Mouse (Mus musculus) kidney, adult 2 months (tissue): ENCODE results near the gene Fbxo45.
A peak's percentile ranks its signal among the peaks of the same experiment; 100 is the strongest.
"Not testable (repeated sequence)": the region's sequence is repeated elsewhere in the genome, so short reads cannot be mapped to it uniquely, and the experiment has no call there.

Source experiments
- CTCF ChIP-seq: fragments of 200-500 bp; conservative IDR thresholded peaks from 2 replicates; pipeline ENCODE4 v1.5.1; 2011; ENCODE audit warnings: low read depth, mild to moderate bottlenecking, control low read depth, low read length, moderate library complexity, mixed read lengths; ENCODE audit not compliant: insufficient read depth, insufficient read length
- POLR2A ChIP-seq: fragments of 200-500 bp; IDR thresholded peaks from one replicate; pipeline ENCODE4 v1.6.1; 2011; ENCODE audit warnings: low read depth, low read length, control low read depth

- peak; percentile 36; the same call in 1 of the 2 replicates for TF ChIP-seq CTCF
- not testable (repeated sequence) for TF ChIP-seq POLR2A
These were observed 17.3 kb upstream of the Fbxo45 start for GRCm38 (mm10) chr16:32264225-32264624.
